Mouse (Mus musculus): Measurements from ENCODE around the gene Aarsd1. TPM values are rescaled to one million over a fixed set of nuclear protein-coding genes. Genes with fewer than 3 reads are reported as not detected.

The Aarsd1 gene
- polyA plus RNA-seq, 1 experiment from 2014 or later, result 31.0 TPM

DNA sequence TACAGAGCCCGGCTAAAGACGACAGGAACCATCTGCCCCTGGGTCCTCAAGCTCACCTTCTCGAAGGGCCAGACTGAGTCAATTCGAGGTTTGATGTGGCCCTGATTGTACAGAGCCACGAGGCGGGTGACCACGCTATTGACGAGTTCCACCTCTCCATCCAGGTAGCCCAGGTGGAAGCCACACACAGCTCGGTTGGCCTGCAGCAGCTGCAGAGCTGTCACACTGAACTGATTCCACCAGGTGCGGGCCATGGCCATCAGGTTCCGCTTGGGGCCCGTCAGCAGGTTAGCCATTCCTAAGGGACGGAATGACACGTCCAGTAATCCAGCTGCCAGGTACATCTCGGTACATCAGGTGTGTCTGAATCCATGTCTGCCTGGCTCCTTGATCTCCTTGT lies 42.9 kb upstream of the Aarsd1 start:
- Histone ChIP-seq H3K36me3 (ENCODE audit: control insufficient read depth, insufficient read depth) (no peaks in the 10 kb centered on the region; the same call in 1 of the 2 replicates), H3K4me1 (ENCODE audit: control insufficient read depth, low read depth, low read length) (peaks cover 30% of the 10 kb centered on the region), H3K9ac (ENCODE audit: low read depth, low read length) (no peak overlapping the region), H3K4me2 (ENCODE audit: low read depth, low read length) (no peak overlapping the region), H3K9me3 (replicated peaks; ENCODE audit: control insufficient read depth, low read length) (no peaks in the 10 kb centered on the region), H3K4me3 (ENCODE audit: low read depth, low read length) (no peak overlapping the region), H3K27me3 (ENCODE audit: control insufficient read depth, insufficient read depth, low read depth, low read length) (peaks cover 14% of the 10 kb centered on the region), H3K27ac (ENCODE audit: low read length) (no peak overlapping the region)
- WGBS (ENCODE audit: insufficient replicate concordance), result 80% methylated on average over 15 of the region's 15 CpGs
- ATAC-seq (ENCODE audit: low read depth), result no peak

DNA sequence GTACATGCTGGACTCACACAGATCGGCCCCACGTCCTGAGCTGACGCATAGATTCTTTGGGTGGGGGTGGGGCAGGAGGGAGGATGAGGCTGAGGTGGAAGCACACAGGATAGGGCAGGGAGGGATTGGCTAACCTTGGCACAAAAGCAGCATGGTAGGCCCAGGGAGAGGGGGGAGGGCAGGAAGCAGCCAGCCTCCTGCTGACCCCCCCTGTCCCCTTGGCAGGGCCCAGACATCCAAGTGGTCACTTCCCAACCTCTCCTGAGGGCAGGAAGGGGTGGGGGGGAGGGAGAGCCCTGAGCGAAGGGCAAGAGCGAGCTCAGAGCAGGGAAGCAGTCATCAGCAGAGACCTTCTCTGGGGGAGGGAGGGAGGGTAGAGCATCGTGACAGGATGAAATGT lies 42.3 kb upstream of the Aarsd1 start:
- no peak overlapping the region for H3K4me3 ChIP-seq (ENCODE audit: low read depth, low read length)
- no peaks in the 10 kb centered on the region for H3K9me3 ChIP-seq (replicated peaks; ENCODE audit: control insufficient read depth, low read length)
- no peak overlapping the region for H3K9ac ChIP-seq (ENCODE audit: low read depth, low read length)
- H3K4me2 ChIP-seq (ENCODE audit: low read depth, low read length), result no peak overlapping the region
- no peaks in the 10 kb centered on the region; the same call in 1 of the 2 replicates for H3K36me3 ChIP-seq (ENCODE audit: control insufficient read depth, insufficient read depth)
- peaks cover 24% of the 10 kb centered on the region for H3K4me1 ChIP-seq (ENCODE audit: control insufficient read depth, low read depth, low read length)
- 78% methylated on average over 6 of the region's 6 CpGs for WGBS (ENCODE audit: insufficient replicate concordance)
- no peak overlapping the region for H3K27ac ChIP-seq (ENCODE audit: low read length)
- ATAC-seq (ENCODE audit: low read depth), result 0 out of 2 replicates have a peak, but pooled peaks have one; percentile 4
- peaks cover 8% of the 10 kb centered on the region for H3K27me3 ChIP-seq (ENCODE audit: control insufficient read depth, insufficient read depth, low read depth, low read length)

DNA sequence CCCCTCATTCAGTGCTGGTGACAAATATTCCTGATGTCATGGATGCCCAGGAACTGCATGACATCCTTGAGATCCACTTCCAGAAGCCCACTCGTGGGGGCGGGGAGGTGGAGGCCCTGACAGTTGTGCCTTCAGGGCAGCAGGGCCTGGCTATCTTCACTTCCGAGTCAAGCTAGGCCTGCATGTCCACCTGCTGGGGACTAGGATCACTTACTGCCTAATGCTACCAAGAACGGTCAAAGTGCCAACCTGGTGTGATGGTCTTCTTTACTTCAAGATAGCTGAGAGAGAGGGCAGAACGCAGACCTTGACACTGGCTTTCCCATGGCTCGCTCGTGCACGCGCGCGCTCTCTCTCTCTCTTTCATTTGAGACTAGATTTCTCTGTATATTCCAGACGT lies 40.8 kb upstream of the Aarsd1 start:
- no peaks in the 10 kb centered on the region for H3K9me3 ChIP-seq (replicated peaks; ENCODE audit: control insufficient read depth, low read length)
- 83% methylated on average over 12 of the region's 12 CpGs for WGBS (ENCODE audit: insufficient replicate concordance)

DNA sequence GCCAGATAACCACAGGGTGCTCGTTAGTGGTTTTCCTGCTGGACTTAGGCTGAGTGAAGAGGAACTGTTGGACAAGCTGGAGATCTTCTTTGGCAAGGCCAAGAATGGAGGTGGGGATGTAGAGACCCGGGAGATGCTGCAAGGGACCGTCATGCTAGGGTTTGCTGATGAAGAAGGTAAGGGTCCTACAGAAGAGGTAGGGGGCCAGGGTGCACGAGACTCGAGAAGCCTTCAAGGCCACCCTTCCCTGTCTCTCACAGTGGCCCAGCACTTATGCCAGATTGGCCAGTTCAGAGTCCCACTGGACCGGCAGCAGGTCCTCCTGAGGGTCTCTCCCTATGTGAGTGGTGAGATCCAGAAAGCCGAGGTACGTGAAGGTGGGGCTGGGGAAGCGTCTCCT lies 40.2 kb upstream of the Aarsd1 start:
- H3K4me2 ChIP-seq (ENCODE audit: low read depth, low read length), result no peak overlapping the region
- no peaks in the 10 kb centered on the region for H3K27me3 ChIP-seq (ENCODE audit: control insufficient read depth, insufficient read depth, low read depth, low read length)
- no peak overlapping the region for H3K27ac ChIP-seq (ENCODE audit: low read length)
- no peaks in the 10 kb centered on the region; the same call in 1 of the 2 replicates for H3K36me3 ChIP-seq (ENCODE audit: control insufficient read depth, insufficient read depth)
- H3K9ac ChIP-seq (ENCODE audit: low read depth, low read length), result no peak overlapping the region
- no peak overlapping the region for H3K4me3 ChIP-seq (ENCODE audit: low read depth, low read length)
- H3K4me1 ChIP-seq (ENCODE audit: control insufficient read depth, low read depth, low read length), result peaks cover 3% of the 10 kb centered on the region; the same call in 1 of the 2 replicates
- WGBS (ENCODE audit: insufficient replicate concordance), result 80% methylated on average over 9 of the region's 9 CpGs
- H3K9me3 ChIP-seq (replicated peaks; ENCODE audit: control insufficient read depth, low read length), result no peaks in the 10 kb centered on the region
- no peak for ATAC-seq (ENCODE audit: low read depth)

More for the DNA sequence above, 40.8 kb upstream of the Aarsd1 start:
- no peaks in the 10 kb centered on the region; the same call in 1 of the 2 replicates for H3K36me3 ChIP-seq (ENCODE audit: control insufficient read depth, insufficient read depth)
- ATAC-seq (ENCODE audit: low read depth), result no peak
- H3K27ac ChIP-seq (ENCODE audit: low read length), result no peak overlapping the region
- H3K9ac ChIP-seq (ENCODE audit: low read depth, low read length), result no peak overlapping the region
- peaks cover 9% of the 10 kb centered on the region for H3K4me1 ChIP-seq (ENCODE audit: control insufficient read depth, low read depth, low read length)
- no peak overlapping the region for H3K4me3 ChIP-seq (ENCODE audit: low read depth, low read length)
- H3K27me3 ChIP-seq (ENCODE audit: control insufficient read depth, insufficient read depth, low read depth, low read length), result no peaks in the 10 kb centered on the region
- H3K4me2 ChIP-seq (ENCODE audit: low read depth, low read length), result no peak overlapping the region

DNA sequence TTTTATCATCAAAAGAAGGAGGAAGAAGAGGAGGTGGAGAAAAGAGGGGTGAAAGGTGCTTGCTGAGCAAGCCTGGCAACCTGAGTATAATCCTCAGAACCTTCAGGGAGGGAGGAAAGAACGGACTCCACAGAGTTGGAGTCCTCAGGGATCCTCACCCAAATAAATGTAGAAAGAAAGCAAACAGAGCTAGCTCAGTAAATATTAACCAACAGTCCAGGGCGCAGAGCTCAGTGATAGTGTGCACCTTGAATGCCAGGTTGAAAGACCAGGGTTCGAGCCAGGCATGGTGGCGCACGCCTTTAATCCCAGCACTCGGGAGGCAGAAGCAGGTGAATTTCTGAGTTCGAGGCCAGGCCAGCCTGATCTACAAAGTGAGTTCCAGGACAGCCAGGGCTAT lies 38.2 kb upstream of the Aarsd1 start:
- Histone ChIP-seq H3K27ac (ENCODE audit: low read length) (no peak overlapping the region), H3K9me3 (replicated peaks; ENCODE audit: control insufficient read depth, low read length) (no peaks in the 10 kb centered on the region), H3K9ac (ENCODE audit: low read depth, low read length) (no peak overlapping the region), H3K4me2 (ENCODE audit: low read depth, low read length) (no peak overlapping the region), H3K4me1 (ENCODE audit: control insufficient read depth, low read depth, low read length) (peaks cover 9% of the 10 kb centered on the region), H3K27me3 (ENCODE audit: control insufficient read depth, insufficient read depth, low read depth, low read length) (no peaks in the 10 kb centered on the region), H3K36me3 (ENCODE audit: control insufficient read depth, insufficient read depth) (no peaks in the 10 kb centered on the region; the same call in 1 of the 2 replicates), H3K4me3 (ENCODE audit: low read depth, low read length) (no peak overlapping the region)
- peak; percentile 45; the same call in 1 of the 2 replicates for ATAC-seq (ENCODE audit: low read depth)
- WGBS (ENCODE audit: insufficient replicate concordance), result 80% methylated on average over 7 of the region's 7 CpGs

DNA sequence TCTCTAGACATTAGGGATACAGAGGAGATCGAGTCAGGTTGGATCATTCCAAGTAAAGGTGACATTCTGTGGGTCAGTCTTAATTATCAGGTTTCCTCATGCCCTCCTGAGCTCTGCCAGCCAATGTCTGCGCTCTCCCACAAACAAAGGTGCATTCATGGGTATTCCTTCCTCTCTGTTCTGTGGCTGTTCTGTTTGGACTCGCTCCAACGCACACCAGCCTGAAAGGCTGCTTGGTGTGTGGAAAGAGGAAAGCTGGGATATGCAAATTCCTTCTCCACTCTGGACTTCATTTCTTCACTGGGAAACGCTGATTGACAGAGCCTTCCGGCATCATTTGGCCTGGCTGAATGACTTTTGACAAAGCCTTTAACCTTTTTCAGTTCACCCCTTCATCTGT lies 37.3 kb upstream of the Aarsd1 start:
- Histone ChIP-seq H3K4me2 (ENCODE audit: low read depth, low read length) (no peak overlapping the region), H3K9ac (ENCODE audit: low read depth, low read length) (no peak overlapping the region), H3K27ac (ENCODE audit: low read length) (no peak overlapping the region), H3K9me3 (replicated peaks; ENCODE audit: control insufficient read depth, low read length) (no peaks in the 10 kb centered on the region), H3K27me3 (ENCODE audit: control insufficient read depth, insufficient read depth, low read depth, low read length) (no peaks in the 10 kb centered on the region), H3K36me3 (ENCODE audit: control insufficient read depth, insufficient read depth) (no peaks in the 10 kb centered on the region; the same call in 1 of the 2 replicates), H3K4me1 (ENCODE audit: control insufficient read depth, low read depth, low read length) (peaks cover 12% of the 10 kb centered on the region), H3K4me3 (ENCODE audit: low read depth, low read length) (no peak overlapping the region)
- ATAC-seq (ENCODE audit: low read depth), result no peak
- WGBS (ENCODE audit: insufficient replicate concordance), result 75% methylated on average over 6 of the region's 6 CpGs

DNA sequence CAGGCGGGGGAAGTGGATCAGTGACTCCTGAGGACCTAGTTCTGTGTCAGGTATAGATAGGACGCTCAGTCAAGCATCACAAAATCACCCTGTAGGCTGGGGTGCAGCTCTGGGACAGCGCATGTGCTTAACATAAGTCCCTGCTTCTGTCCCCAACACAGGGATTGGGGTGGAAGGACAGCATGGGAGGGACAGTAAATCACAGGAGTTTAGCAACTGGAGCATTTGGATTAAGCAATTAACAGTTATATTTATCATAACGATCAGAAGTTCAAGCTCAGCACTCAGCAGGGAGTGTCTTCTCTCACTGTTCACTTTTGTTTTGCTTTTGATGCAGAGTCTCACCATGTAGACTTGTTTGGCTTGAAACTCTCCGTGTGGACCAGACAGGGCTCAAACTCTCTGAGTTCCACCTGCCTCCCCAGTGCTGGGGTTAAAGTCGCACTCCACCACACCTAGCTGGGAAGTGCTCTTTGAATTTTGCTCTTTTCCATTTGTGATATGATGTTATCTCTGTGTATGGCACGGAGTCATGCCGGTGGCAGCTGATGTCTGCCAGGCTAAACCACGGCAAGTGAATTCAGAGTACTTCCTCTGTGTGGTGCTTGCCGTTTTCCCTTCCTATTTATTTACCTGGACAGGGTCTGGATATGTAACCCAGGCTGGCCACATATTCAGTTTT lies 34.8 kb upstream of the Aarsd1 start:
- WGBS (ENCODE audit: insufficient replicate concordance), result 53% methylated on average over 10 of the region's 10 CpGs
- Histone ChIP-seq H3K27me3 (ENCODE audit: control insufficient read depth, insufficient read depth, low read depth, low read length) (no peaks in the 10 kb centered on the region), H3K9ac (ENCODE audit: low read depth, low read length) (no peak overlapping the region), H3K4me3 (ENCODE audit: low read depth, low read length) (no peak overlapping the region), H3K27ac (ENCODE audit: low read length) (no peak overlapping the region), H3K9me3 (replicated peaks; ENCODE audit: control insufficient read depth, low read length) (no peaks in the 10 kb centered on the region), H3K4me2 (ENCODE audit: low read depth, low read length) (no peak overlapping the region), H3K36me3 (ENCODE audit: control insufficient read depth, insufficient read depth) (no peaks in the 10 kb centered on the region), H3K4me1 (ENCODE audit: control insufficient read depth, low read depth, low read length) (peaks cover 27% of the 10 kb centered on the region)
- no peak for ATAC-seq (ENCODE audit: low read depth)

DNA sequence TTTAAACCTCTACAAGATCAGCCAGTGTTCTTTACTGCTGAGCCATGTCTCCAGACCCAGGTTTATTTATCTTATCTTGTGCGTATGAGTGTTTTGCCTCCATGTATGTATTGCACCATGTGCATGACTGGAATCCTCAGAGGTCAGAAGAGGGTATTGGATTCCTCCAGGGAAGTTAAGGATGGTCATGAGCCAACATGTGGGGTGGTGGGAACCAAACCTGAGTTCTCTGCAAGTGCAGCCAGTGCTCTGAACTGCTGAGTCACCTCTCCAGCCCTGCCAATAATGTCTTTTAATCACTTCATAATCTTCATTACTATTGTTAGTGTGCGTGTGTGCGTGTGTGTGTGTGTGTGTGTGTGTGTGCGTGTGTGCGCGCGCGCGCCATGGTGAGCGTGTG lies 34.1 kb upstream of the Aarsd1 start:
- Histone ChIP-seq H3K4me1 (ENCODE audit: control insufficient read depth, low read depth, low read length) (peaks cover 27% of the 10 kb centered on the region), H3K9me3 (replicated peaks; ENCODE audit: control insufficient read depth, low read length) (no peaks in the 10 kb centered on the region), H3K27ac (ENCODE audit: low read length) (no peak overlapping the region), H3K9ac (ENCODE audit: low read depth, low read length) (no peak overlapping the region), H3K4me3 (ENCODE audit: low read depth, low read length) (no peak overlapping the region), H3K4me2 (ENCODE audit: low read depth, low read length) (no peak overlapping the region), H3K36me3 (ENCODE audit: control insufficient read depth, insufficient read depth) (no peaks in the 10 kb centered on the region), H3K27me3 (ENCODE audit: control insufficient read depth, insufficient read depth, low read depth, low read length) (no peaks in the 10 kb centered on the region)
- WGBS (ENCODE audit: insufficient replicate concordance), result 84% methylated on average over 10 of the region's 10 CpGs
- no peak for ATAC-seq (ENCODE audit: low read depth)

DNA sequence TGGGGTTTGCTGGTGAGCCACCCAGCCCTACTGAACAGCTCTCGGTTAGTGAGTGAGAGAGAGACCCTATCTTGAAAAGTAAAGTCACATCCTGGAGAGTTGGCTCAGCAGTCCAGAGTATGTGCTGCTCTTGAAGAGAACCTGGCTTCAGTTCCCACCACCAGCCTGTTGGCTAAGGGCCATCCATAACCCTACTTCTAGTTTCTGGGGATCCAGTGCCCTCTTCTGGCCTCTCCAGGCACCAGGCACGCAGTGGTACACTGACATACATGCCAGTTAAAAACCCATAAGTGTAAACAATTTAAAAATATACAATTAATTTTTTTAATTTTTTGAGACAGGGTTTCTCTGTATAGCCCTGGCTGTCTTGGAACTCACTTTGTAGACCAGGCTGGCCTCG lies 33.0 kb upstream of the Aarsd1 start:
- H3K9ac ChIP-seq (ENCODE audit: low read depth, low read length), result no peak overlapping the region
- 77% methylated on average over 3 of the region's 3 CpGs for WGBS (ENCODE audit: insufficient replicate concordance)

More for the DNA sequence above, 33.0 kb upstream of the Aarsd1 start:
- Histone ChIP-seq H3K4me2 (ENCODE audit: low read depth, low read length) (no peak overlapping the region), H3K27me3 (ENCODE audit: control insufficient read depth, insufficient read depth, low read depth, low read length) (no peaks in the 10 kb centered on the region), H3K4me1 (ENCODE audit: control insufficient read depth, low read depth, low read length) (peaks cover 27% of the 10 kb centered on the region), H3K9me3 (replicated peaks; ENCODE audit: control insufficient read depth, low read length) (no peaks in the 10 kb centered on the region), H3K27ac (ENCODE audit: low read length) (no peak overlapping the region), H3K4me3 (ENCODE audit: low read depth, low read length) (no peak overlapping the region), H3K36me3 (ENCODE audit: control insufficient read depth, insufficient read depth) (no peaks in the 10 kb centered on the region)
- ATAC-seq (ENCODE audit: low read depth), result no peak
